Mouse (Mus musculus): ENCODE measurements around the gene Smarcd3. TPM values are rescaled to one million over a fixed set of nuclear protein-coding genes. Genes with fewer than 3 reads are reported as not detected.

Smarcd3 gene
- 235 and 240 TPM in 2 replicates for polyA plus RNA-seq (2012; rRNA removed)

DNA sequence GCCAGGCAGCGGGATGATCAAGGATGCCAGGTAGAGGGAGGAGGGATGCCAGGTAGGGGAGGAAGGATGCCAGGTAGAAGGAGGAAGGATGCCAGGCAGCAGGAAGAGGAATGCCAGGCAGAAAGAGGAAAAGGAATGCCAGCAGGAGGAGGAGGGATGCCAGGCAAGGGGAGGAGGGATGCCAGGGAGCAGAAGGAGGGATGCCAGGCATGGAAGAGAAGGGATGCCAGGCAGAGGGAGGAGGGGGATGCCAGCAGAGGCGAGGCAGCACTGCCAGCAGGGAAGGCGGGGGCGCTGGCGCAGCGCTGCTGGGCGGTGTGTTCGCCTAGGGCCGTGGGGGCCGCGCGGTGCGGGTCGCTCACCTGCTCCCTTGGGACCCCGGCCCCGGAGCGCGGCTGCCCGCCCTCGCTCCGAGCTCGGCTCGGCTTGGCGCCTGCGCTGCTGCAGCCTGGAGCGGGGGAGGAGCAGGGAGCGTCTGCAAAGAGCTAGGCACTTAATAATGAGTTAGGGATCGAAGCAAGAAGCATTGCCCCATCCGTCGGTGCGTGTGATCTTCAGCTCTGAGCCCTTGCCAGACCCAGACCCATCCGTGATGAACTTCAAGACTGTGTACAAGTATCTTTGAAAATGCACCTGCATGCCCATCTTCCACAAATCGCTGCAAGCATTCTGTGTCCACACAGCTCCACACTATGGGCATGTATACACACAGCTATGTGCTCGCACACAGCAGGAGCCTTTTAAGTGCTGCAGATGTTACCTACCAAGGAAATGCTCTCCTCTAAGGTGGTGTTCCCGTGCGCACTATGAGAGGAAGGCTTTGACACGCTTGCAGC lies at the start of gene Smarcd3:
Gene Smarcd3 (minus strand): TSS at position 426 of the 836 bp plus-strand sequence.

GRCm38 (mm10) chr5:24586547-24587199 lies 37.5 kb downstream of the Smarcd3 start, which contains the start of gene Chpf2:
Gene Chpf2 (plus strand): TSS chr5:24586741.

DNA sequence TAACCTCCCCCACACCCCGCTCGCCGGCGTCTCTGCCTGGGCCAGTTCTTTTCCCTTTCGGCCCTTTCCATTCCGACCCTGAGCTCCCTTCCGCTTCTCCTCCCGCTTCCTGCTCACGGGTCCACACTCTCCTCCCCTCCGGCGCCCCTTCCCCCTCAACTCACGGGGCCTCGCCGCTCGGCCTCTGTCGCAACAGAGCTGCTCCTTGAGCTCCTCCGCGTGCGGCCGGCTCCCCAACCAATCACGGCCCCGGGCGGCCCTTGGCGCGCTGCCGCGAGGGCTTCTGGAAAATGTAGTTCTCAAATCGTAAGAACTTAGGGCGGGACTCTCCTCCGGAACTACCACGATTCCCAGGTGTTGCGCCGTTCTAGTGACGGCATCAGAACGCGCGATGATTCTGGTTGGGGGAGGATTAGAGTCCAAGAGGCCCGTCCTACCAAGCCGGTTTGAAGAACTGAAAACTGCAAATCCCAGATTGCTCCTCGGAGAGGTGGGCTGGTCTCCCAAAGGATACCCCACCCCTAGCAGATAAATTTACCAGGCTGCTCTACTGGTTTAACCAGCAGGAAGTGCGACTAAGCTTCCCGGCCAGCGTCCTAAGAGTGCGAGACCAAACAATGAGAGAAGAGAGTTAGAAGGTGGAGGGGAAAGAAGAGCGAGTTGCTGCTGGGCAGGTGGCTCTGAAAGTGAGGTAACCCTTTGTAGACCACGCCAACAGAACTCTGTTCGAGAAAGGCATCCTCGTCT lies 46.9 kb downstream of the Smarcd3 start, which contains the start of gene Abcf2:
Gene Abcf2 (minus strand): TSS at position 285 of the 747 bp plus-strand sequence.

DNA sequence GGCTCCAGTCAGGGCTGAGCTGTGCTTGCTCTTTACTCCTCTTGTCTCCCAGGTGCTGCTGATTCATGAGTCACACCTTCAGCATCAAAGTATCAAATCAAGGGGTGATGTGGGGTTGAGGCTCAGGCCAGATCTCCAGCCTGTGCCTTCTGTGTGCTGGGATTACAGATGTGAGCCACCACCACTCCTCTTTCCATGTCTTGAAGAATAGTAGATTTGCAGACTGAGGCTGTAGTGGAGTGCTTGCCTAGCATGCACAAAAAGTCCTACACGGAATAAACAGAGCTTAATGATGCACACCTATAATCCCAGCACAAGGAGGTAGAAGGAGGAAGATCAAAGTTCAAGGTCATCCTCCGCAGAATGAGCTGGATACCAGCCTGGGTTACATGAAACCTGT lies 67.5 kb downstream of the Smarcd3 start, which contains the start of gene 4931409K22Rik:
Gene 4931409K22Rik (minus strand): TSS at position 101 of the 400 bp plus-strand sequence.

Other genes starting within 250 kb of the Smarcd3 start
- 6.8 and 10.2 TPM in 2 replicates for gene Atg9b, start 232.3 kb downstream of the Smarcd3 start, polyA plus RNA-seq (2012; rRNA removed)
- gene Abcb8, start 230.7 kb downstream of the Smarcd3 start, polyA plus RNA-seq (2012; rRNA removed): 47.3 and 50.7 TPM in 2 replicates
- gene Asic3, start 211.0 kb downstream of the Smarcd3 start, polyA plus RNA-seq (2012; rRNA removed): 0.36 and 3.7 TPM in 2 replicates
- 207 and 219 TPM in 2 replicates for gene Cdk5, start 200.9 kb downstream of the Smarcd3 start, polyA plus RNA-seq (2012; rRNA removed)
- 27.1 and 29.2 TPM in 2 replicates for gene Slc4a2, start 200.6 kb downstream of the Smarcd3 start, polyA plus RNA-seq (2012; rRNA removed)
- gene Fastk, start 179.1 kb downstream of the Smarcd3 start, polyA plus RNA-seq (2012; rRNA removed): 150 and 160 TPM in 2 replicates
- 56.9 and 61.0 TPM in 2 replicates for gene Tmub1, start 176.6 kb downstream of the Smarcd3 start, polyA plus RNA-seq (2012; rRNA removed)
- gene Agap3, start 172.2 kb downstream of the Smarcd3 start, polyA plus RNA-seq (2012; rRNA removed): 168 and 197 TPM in 2 replicates
- 0.96 and 2.0 TPM in 2 replicates for gene Gbx1, start 97.2 kb downstream of the Smarcd3 start, polyA plus RNA-seq (2012; rRNA removed)
- gene Asb10, start 83.4 kb downstream of the Smarcd3 start, polyA plus RNA-seq (2012; rRNA removed): 0.16 and 0.27 TPM in 2 replicates
- 0.21 and 0.35 TPM in 2 replicates for gene 4931409K22Rik, start 67.6 kb downstream of the Smarcd3 start, polyA plus RNA-seq (2012; rRNA removed)
- 62.6 and 63.3 TPM in 2 replicates for gene Abcf2, start 46.9 kb downstream of the Smarcd3 start, polyA plus RNA-seq (2012; rRNA removed)
- gene Chpf2, start 37.7 kb downstream of the Smarcd3 start, polyA plus RNA-seq (2012; rRNA removed): 21.5 and 22.6 TPM in 2 replicates
- gene Nub1, start 61.1 kb upstream of the Smarcd3 start, polyA plus RNA-seq (2012; rRNA removed): 66.7 and 72.6 TPM in 2 replicates
- gene Wdr86, start 106.3 kb upstream of the Smarcd3 start, polyA plus RNA-seq (2012; rRNA removed): 7.7 and 9.3 TPM in 2 replicates
- gene Crygn, start 133.6 kb upstream of the Smarcd3 start, polyA plus RNA-seq (2012; rRNA removed): 0.75 TPM in 1 of 2 replicates, not detected in the other
- 109 and 112 TPM in 2 replicates for gene Rheb, start 218.2 kb upstream of the Smarcd3 start, polyA plus RNA-seq (2012; rRNA removed)